ENCODE assay signal across 8 mouse cellular contexts in the genomic region with DNA sequence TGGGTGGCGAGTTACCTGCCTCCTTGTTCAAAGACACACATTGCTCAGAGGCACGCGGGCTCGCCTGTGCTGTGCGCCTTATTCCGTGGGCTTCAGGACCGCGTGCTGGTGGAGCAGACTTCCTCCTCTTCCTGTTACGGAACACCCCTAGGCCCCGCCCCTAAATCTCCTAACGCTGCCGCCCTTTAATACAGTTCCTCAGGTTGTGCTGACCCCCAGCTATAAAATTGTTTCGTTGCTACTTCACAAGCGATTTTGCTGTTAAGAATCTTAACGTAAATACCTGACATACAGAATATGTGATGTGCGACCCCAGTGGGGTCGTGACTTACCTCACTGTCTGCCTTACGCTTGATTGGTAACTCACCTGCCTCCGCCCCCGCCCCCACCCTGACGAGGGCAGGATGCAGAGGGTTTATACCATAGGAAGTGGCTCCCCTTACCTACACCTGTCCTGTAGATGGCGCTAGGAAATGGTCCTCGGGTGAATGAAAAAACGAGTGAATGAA. TPM values are rescaled to one million over a fixed set of nuclear protein-coding genes. Genes with fewer than 3 reads are reported as not detected.
DNase-seq lines count a peak whose midpoint lies in the region; ATAC-seq lines count a peak whose summit lies in the region.

No protein-coding gene starts in this region.

- WGBS in heart, embryonic 12.5 days: 3% methylated on average over 24 of the region's 24 CpGs
- WGBS in forebrain, embryonic 11.5 days: 4% methylated on average over 24 of the region's 24 CpGs

- no peaks in the 10 kb centered on the region for H3K36me3 ChIP-seq in heart, embryonic 12.5 days
- no peaks in the 10 kb centered on the region for H3K36me3 ChIP-seq in forebrain, embryonic 11.5 days (ENCODE audit: control insufficient read depth, insufficient read depth, low read length)

- H3K4me1 ChIP-seq in heart, embryonic 12.5 days (replicated peaks): peaks cover 7% of the 10 kb centered on the region; the same call in 1 of the 2 replicates
- H3K4me1 ChIP-seq in forebrain, embryonic 11.5 days (replicated peaks; ENCODE audit: control insufficient read depth, insufficient read depth, low read length): peaks cover 11% of the 10 kb centered on the region

- no peak overlapping the region for H3K27ac ChIP-seq in heart, embryonic 12.5 days (ENCODE audit: poor library complexity, severe bottlenecking)
- no peak overlapping the region for H3K27ac ChIP-seq in forebrain, embryonic 11.5 days (ENCODE audit: low read depth, low read length)

- H3K4me3 ChIP-seq in heart, embryonic 12.5 days: peak overlapping the region; percentile 36
- 0 out of 2 replicates have a peak overlapping the region, but pooled peaks have one; percentile 9 for H3K4me3 ChIP-seq in forebrain, embryonic 11.5 days (ENCODE audit: low read depth, low read length)

- peaks cover 19% of the 10 kb centered on the region for H3K27me3 ChIP-seq in heart, embryonic 12.5 days (replicated peaks)
- no peaks in the 10 kb centered on the region for H3K27me3 ChIP-seq in forebrain, embryonic 11.5 days (ENCODE audit: control insufficient read depth, insufficient read depth, low read length)

- intact Hi-C loops in heart, postnatal 10 days (cut with DNase I): no loop called here

- peak overlapping the region; percentile 4; the same call in 1 of the 2 replicates for H3K9ac ChIP-seq in heart, embryonic 12.5 days
- no peak overlapping the region for H3K9ac ChIP-seq in forebrain, embryonic 11.5 days (ENCODE audit: low read length)

- ATAC-seq in heart, embryonic 12.5 days (ENCODE audit: insufficient number of reproducible peaks, low FRiP score): no peak
- ATAC-seq in forebrain, embryonic 11.5 days (replicated peaks; ENCODE audit: low FRiP score): peak; percentile 63; the same call in 1 of the 2 replicates
- ATAC-seq in megakaryocyte progenitor cell, adult 5-6 weeks (replicated peaks; ENCODE audit: poor library complexity): peak; percentile 75

- H3K4me2 ChIP-seq in heart, embryonic 12.5 days: peak overlapping the region; percentile 70
- H3K4me2 ChIP-seq in forebrain, embryonic 11.5 days (ENCODE audit: low read depth, low read length, severe bottlenecking): peak overlapping the region; percentile 47

- no peaks in the 10 kb centered on the region for H3K9me3 ChIP-seq in heart, embryonic 12.5 days (replicated peaks)
- no peaks in the 10 kb centered on the region for H3K9me3 ChIP-seq in forebrain, embryonic 11.5 days (ENCODE audit: control insufficient read depth, low read length)

- no peak for DNase-seq in heart, postnatal 10 days
- DNase-seq in MEL-GATA-1-ER (ENCODE audit: extremely low read depth, low read depth): peak; percentile 80
- peak; percentile 65 for DNase-seq in forebrain, embryonic 11.5 days (ENCODE audit: low spot score)
- DNase-seq in kidney, postnatal 14 days: peak; percentile 39
- no peak for DNase-seq in left cerebral cortex, adult 9 months (ENCODE audit: low spot score in 2 of 2)
- no peak for DNase-seq in layer of hippocampus, adult 9-11 months

RNA-seq across cellular contexts. Expression of gene Scn8a, which starts 45.1 kb away (rescaled TPM):
- polyA plus RNA-seq in heart, embryonic 12.5 days (2016; fragmentation: Nextera tagmentation; extraction: Ambion mirVana): 0.54 and 0.69 TPM in 2 replicates
- total RNA-seq in heart, postnatal 10 days (2021): under 1 TPM; 0.35 to 0.72 TPM
- polyA plus RNA-seq in forebrain, embryonic 11.5 days (2014; fragmentation: Nextera tagmentation; extraction: Ambion mirVana): 13.9 and 14.1 TPM in 2 replicates
- not detected in 2 replicates for total RNA-seq in megakaryocyte progenitor cell, adult 5-6 weeks (2015)
- total RNA-seq in megakaryocyte progenitor cell, adult 5-6 weeks (2017): not detected in 2 replicates

Comparison
In these comparisons a context has a peak if more than half of its experiments do, and no peak if none do; other contexts are left out.
1. DNase-seq: peak in MEL-GATA-1-ER (single experiment), forebrain, embryonic 11.5 days (single experiment) and kidney, postnatal 14 days (single experiment); none in heart, postnatal 10 days (0 of 2), left cerebral cortex, adult 9 months (0 of 2) and layer of hippocampus, adult 9-11 months (single experiment).